Mouse (Mus musculus): ENCODE results near the gene Txndc5. TPM values are rescaled to one million over a fixed set of nuclear protein-coding genes. Genes with fewer than 3 reads are reported as not detected.

The Txndc5 gene
- polyA plus RNA-seq, 2 experiments = 31.2 to 66.8 TPM

GRCm38 (mm10) chr13:38476936-38477335, 51.7 kb downstream of the Txndc5 start:
- TF ChIP-seq EP300 (IDR thresholded peaks at IDR 0.05; ENCODE audit: low read depth) (no peak), CTCF (IDR thresholded peaks at IDR 0.05; ENCODE audit: low read depth) (no peak)
- Histone ChIP-seq H3K9me3 (ENCODE audit: control insufficient read depth, low read length) (no peaks in the 10 kb centered on the region), H3K4me3 (ENCODE audit: insufficient read depth in 1 of 2, low read depth in 2 of 2, low read length in 2 of 2) (no peak overlapping the region), H3K9ac (replicated peaks) (no peak overlapping the region), H3K4me1 (replicated peaks; ENCODE audit: control insufficient read depth in 2 of 2, insufficient read depth in 2 of 2, low read length in 1 of 2) (no peaks in the 10 kb centered on the region), H3K4me2 (ENCODE audit: low read depth) (no peak overlapping the region), H3K27me3 (ENCODE audit: control insufficient read depth, insufficient read depth, low read length) (no peaks in the 10 kb centered on the region), H3K27ac (no peak overlapping the region), H3K36me3 (replicated peaks; ENCODE audit: control insufficient read depth, insufficient read depth, low read depth) (no peaks in the 10 kb centered on the region)
- DNase-seq (ENCODE audit: low read depth in 3 of 3, low spot score in 3 of 3) = no peak
- ATAC-seq (ENCODE audit: insufficient read depth) = no peak
- 32% methylated on average over 8 of the region's 8 CpGs for WGBS (ENCODE audit: insufficient replicate concordance)

DNA sequence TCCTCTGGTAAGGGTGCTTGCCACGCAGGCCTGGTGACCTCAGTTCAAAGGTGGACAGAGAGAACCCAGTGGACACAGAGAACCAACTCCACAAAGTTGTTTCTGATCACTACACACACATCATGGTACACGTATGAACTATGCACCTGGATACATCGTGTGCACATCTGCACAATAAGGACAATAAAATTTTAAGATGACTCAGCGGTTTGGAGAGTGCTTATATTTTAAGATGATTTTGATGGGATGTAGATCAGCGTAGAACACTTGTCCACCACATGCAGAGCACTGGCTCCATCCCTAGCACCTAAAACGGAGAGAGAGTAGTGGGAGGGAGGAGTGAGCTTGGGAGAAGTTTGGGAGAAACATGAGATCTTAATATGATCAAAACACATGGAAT, 55.1 kb downstream of the Txndc5 start:
- Histone ChIP-seq H3K27me3 (ENCODE audit: control insufficient read depth, insufficient read depth, low read length) (no peaks in the 10 kb centered on the region), H3K27ac (no peak overlapping the region), H3K4me1 (replicated peaks; ENCODE audit: control insufficient read depth in 2 of 2, insufficient read depth in 2 of 2, low read length in 1 of 2) (no peaks in the 10 kb centered on the region), H3K36me3 (replicated peaks; ENCODE audit: control insufficient read depth, insufficient read depth, low read depth) (no peaks in the 10 kb centered on the region), H3K4me2 (ENCODE audit: low read depth) (no peak overlapping the region), H3K9me3 (ENCODE audit: control insufficient read depth, low read length) (no peaks in the 10 kb centered on the region), H3K4me3 (ENCODE audit: insufficient read depth in 1 of 2, low read depth in 2 of 2, low read length in 2 of 2) (no peak overlapping the region), H3K9ac (replicated peaks) (no peak overlapping the region)
- ATAC-seq (ENCODE audit: insufficient read depth) (no peak), DNase-seq (ENCODE audit: low read depth in 3 of 3, low spot score in 3 of 3) (no peak)
- TF ChIP-seq CTCF (IDR thresholded peaks at IDR 0.05; ENCODE audit: low read depth) = no peak
- TF ChIP-seq EP300 (IDR thresholded peaks at IDR 0.05; ENCODE audit: low read depth) = no peak
- 65% methylated on average over 6 of the region's 6 CpGs for WGBS (ENCODE audit: insufficient replicate concordance)

DNA sequence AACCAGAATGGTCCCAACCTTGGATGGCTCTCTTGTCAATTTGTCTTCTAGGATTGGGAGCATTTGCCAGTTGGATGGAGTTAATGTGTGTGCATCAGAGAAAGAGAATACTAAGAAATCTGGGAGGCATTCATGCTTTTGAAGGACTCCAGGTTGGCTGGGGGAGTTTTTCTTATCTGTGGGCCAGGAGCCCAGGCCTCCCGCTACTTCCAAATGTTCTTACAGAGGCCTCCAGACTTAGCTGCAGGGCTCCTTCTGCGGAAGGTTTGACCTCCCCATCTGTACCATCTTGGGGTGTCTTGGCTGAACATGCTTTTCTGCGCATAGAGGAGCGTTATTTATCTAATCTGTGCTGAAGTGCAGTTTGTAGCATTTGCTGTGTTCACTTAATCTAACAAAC, 56.0 kb downstream of the Txndc5 start:
- Histone ChIP-seq H3K9me3 (ENCODE audit: control insufficient read depth, low read length) (no peaks in the 10 kb centered on the region), H3K27ac (no peak overlapping the region), H3K4me1 (replicated peaks; ENCODE audit: control insufficient read depth in 2 of 2, insufficient read depth in 2 of 2, low read length in 1 of 2) (no peaks in the 10 kb centered on the region), H3K4me2 (ENCODE audit: low read depth) (no peak overlapping the region), H3K9ac (replicated peaks) (no peak overlapping the region), H3K27me3 (ENCODE audit: control insufficient read depth, insufficient read depth, low read length) (no peaks in the 10 kb centered on the region), H3K36me3 (replicated peaks; ENCODE audit: control insufficient read depth, insufficient read depth, low read depth) (no peaks in the 10 kb centered on the region), H3K4me3 (ENCODE audit: insufficient read depth in 1 of 2, low read depth in 2 of 2, low read length in 2 of 2) (no peak overlapping the region)
- no peak for ATAC-seq (ENCODE audit: insufficient read depth)
- DNase-seq (ENCODE audit: low read depth in 3 of 3, low spot score in 3 of 3) = no peak
- TF ChIP-seq CTCF (IDR thresholded peaks at IDR 0.05; ENCODE audit: low read depth) = no peak
- WGBS (ENCODE audit: insufficient replicate concordance) = 73% methylated on average over 4 of the region's 4 CpGs

- H3K36me3 ChIP-seq (replicated peaks; ENCODE audit: control insufficient read depth, insufficient read depth, low read depth) = no peaks in the 10 kb centered on the region
- no peak overlapping the region for H3K4me3 ChIP-seq (ENCODE audit: insufficient read depth in 1 of 2, low read depth in 2 of 2, low read length in 2 of 2)
- no peak overlapping the region for H3K4me2 ChIP-seq (ENCODE audit: low read depth)
- WGBS (ENCODE audit: insufficient replicate concordance) = 78% methylated on average over 5 of the region's 5 CpGs
- DNase-seq (ENCODE audit: low read depth in 3 of 3, low spot score in 3 of 3) (no peak), ATAC-seq (ENCODE audit: insufficient read depth) (no peak)
- no peaks in the 10 kb centered on the region for H3K4me1 ChIP-seq (replicated peaks; ENCODE audit: control insufficient read depth in 2 of 2, insufficient read depth in 2 of 2, low read length in 1 of 2)
- H3K9me3 ChIP-seq (ENCODE audit: control insufficient read depth, low read length) = no peaks in the 10 kb centered on the region
- H3K27ac ChIP-seq = no peak overlapping the region
- H3K9ac ChIP-seq (replicated peaks) = no peak overlapping the region
- no peaks in the 10 kb centered on the region for H3K27me3 ChIP-seq (ENCODE audit: control insufficient read depth, insufficient read depth, low read length)
- TF ChIP-seq EP300 (IDR thresholded peaks at IDR 0.05; ENCODE audit: low read depth) (no peak), CTCF (IDR thresholded peaks at IDR 0.05; ENCODE audit: low read depth) (no peak)
These were observed 57.7 kb downstream of the Txndc5 start for GRCm38 (mm10) chr13:38470882-38471281.

- H3K9ac ChIP-seq (replicated peaks) = no peak overlapping the region
- H3K4me1 ChIP-seq (replicated peaks; ENCODE audit: control insufficient read depth in 2 of 2, insufficient read depth in 2 of 2, low read length in 1 of 2) = no peaks in the 10 kb centered on the region
- no peak overlapping the region for H3K27ac ChIP-seq
- no peak; the same call in 1 of the 2 replicates for TF ChIP-seq CTCF (IDR thresholded peaks at IDR 0.05; ENCODE audit: low read depth)
- H3K36me3 ChIP-seq (replicated peaks; ENCODE audit: control insufficient read depth, insufficient read depth, low read depth) = no peaks in the 10 kb centered on the region
- no peak overlapping the region for H3K4me2 ChIP-seq (ENCODE audit: low read depth)
- no peaks in the 10 kb centered on the region for H3K9me3 ChIP-seq (ENCODE audit: control insufficient read depth, low read length)
- H3K27me3 ChIP-seq (ENCODE audit: control insufficient read depth, insufficient read depth, low read length) = no peaks in the 10 kb centered on the region
- DNase-seq (ENCODE audit: low read depth in 3 of 3, low spot score in 3 of 3) (no peak), ATAC-seq (ENCODE audit: insufficient read depth) (no peak)
- 37% methylated on average over 1 of the region's 1 CpGs for WGBS (ENCODE audit: insufficient replicate concordance)
- no peak overlapping the region for H3K4me3 ChIP-seq (ENCODE audit: insufficient read depth in 1 of 2, low read depth in 2 of 2, low read length in 2 of 2)
These were observed 65.2 kb downstream of the Txndc5 start for GRCm38 (mm10) chr13:38463410-38463809.
